Mouse (Mus musculus): ENCODE data around the gene Ccdc33. TPM values are rescaled to one million over a fixed set of nuclear protein-coding genes. Genes with fewer than 3 reads are reported as not detected.

Gene Ccdc33
- total and polyA plus RNA-seq, 2 experiments from 2014 or later: not detected

GRCm38 (mm10) chr9:57986293-57986692 is 132.3 kb downstream of the Ccdc33 start:
- Histone ChIP-seq H3K36me3 (replicated peaks; ENCODE audit: control insufficient read depth, insufficient read depth, low read length) (no peaks in the 10 kb centered on the region), H3K27ac (ENCODE audit: low read depth) (no peak overlapping the region), H3K4me3 (ENCODE audit: low read depth, low read length) (no peak overlapping the region), H3K27me3 (ENCODE audit: control insufficient read depth, insufficient read depth, low read length) (no peaks in the 10 kb centered on the region; the same call in 1 of the 2 replicates), H3K9ac (replicated peaks; ENCODE audit: low read depth, low read length) (no peak overlapping the region), H3K4me1 (ENCODE audit: control insufficient read depth, insufficient read depth) (no peaks in the 10 kb centered on the region), H3K9me3 (replicated peaks; ENCODE audit: control insufficient read depth, low read length) (no peaks in the 10 kb centered on the region), H3K4me2 (ENCODE audit: low read depth, low read length) (no peak overlapping the region)
- ATAC-seq (ENCODE audit: insufficient read depth, low read depth) (no peak), DNase-seq (ENCODE audit: low spot score) (no peak)
- TF ChIP-seq CTCF (IDR thresholded peaks at IDR 0.05; ENCODE audit: low read depth) (no peak), EP300 (IDR thresholded peaks at IDR 0.05; ENCODE audit: low read depth) (no peak)
- 63% methylated on average over 7 of the region's 7 CpGs for WGBS

GRCm38 (mm10) chr9:57985304-57985703 is 133.3 kb downstream of the Ccdc33 start:
- Histone ChIP-seq H3K9me3 (replicated peaks; ENCODE audit: control insufficient read depth, low read length) (no peaks in the 10 kb centered on the region), H3K36me3 (replicated peaks; ENCODE audit: control insufficient read depth, insufficient read depth, low read length) (no peaks in the 10 kb centered on the region), H3K27me3 (ENCODE audit: control insufficient read depth, insufficient read depth, low read length) (no peaks in the 10 kb centered on the region; the same call in 1 of the 2 replicates), H3K4me1 (ENCODE audit: control insufficient read depth, insufficient read depth) (no peaks in the 10 kb centered on the region), H3K4me3 (ENCODE audit: low read depth, low read length) (no peak overlapping the region), H3K9ac (replicated peaks; ENCODE audit: low read depth, low read length) (no peak overlapping the region), H3K4me2 (ENCODE audit: low read depth, low read length) (no peak overlapping the region), H3K27ac (ENCODE audit: low read depth) (no peak overlapping the region)
- no peak for ATAC-seq (ENCODE audit: insufficient read depth, low read depth)
- no peak for TF ChIP-seq CTCF (IDR thresholded peaks at IDR 0.05; ENCODE audit: low read depth)
- no peak for TF ChIP-seq EP300 (IDR thresholded peaks at IDR 0.05; ENCODE audit: low read depth)
- no peak for DNase-seq (ENCODE audit: low spot score)
- WGBS: 83% methylated on average over 8 of the region's 8 CpGs

GRCm38 (mm10) chr9:57980570-57980969 is 138.1 kb downstream of the Ccdc33 start:
- no peak overlapping the region for H3K27ac ChIP-seq (ENCODE audit: low read depth)
- TF ChIP-seq EP300 (IDR thresholded peaks at IDR 0.05; ENCODE audit: low read depth) (no peak), CTCF (IDR thresholded peaks at IDR 0.05; ENCODE audit: low read depth) (no peak)
- WGBS: 72% methylated on average over 10 of the region's 10 CpGs
- ATAC-seq (ENCODE audit: insufficient read depth, low read depth) (no peak), DNase-seq (ENCODE audit: low spot score) (no peak)
- no peaks in the 10 kb centered on the region for H3K27me3 ChIP-seq (ENCODE audit: control insufficient read depth, insufficient read depth, low read length)
- H3K9me3 ChIP-seq (replicated peaks; ENCODE audit: control insufficient read depth, low read length): no peaks in the 10 kb centered on the region
- no peak overlapping the region for H3K4me2 ChIP-seq (ENCODE audit: low read depth, low read length)
- no peaks in the 10 kb centered on the region for H3K36me3 ChIP-seq (replicated peaks; ENCODE audit: control insufficient read depth, insufficient read depth, low read length)
- H3K4me3 ChIP-seq (ENCODE audit: low read depth, low read length): no peak overlapping the region
- H3K9ac ChIP-seq (replicated peaks; ENCODE audit: low read depth, low read length): no peak overlapping the region
- no peaks in the 10 kb centered on the region for H3K4me1 ChIP-seq (ENCODE audit: control insufficient read depth, insufficient read depth)

- no peak overlapping the region for H3K4me3 ChIP-seq (ENCODE audit: low read depth, low read length)
- no peaks in the 10 kb centered on the region for H3K9me3 ChIP-seq (replicated peaks; ENCODE audit: control insufficient read depth, low read length)
- ATAC-seq (ENCODE audit: insufficient read depth, low read depth): no peak
- no peak overlapping the region for H3K9ac ChIP-seq (replicated peaks; ENCODE audit: low read depth, low read length)
- TF ChIP-seq CTCF (IDR thresholded peaks at IDR 0.05; ENCODE audit: low read depth): no peak
- TF ChIP-seq EP300 (IDR thresholded peaks at IDR 0.05; ENCODE audit: low read depth): no peak
- H3K4me2 ChIP-seq (ENCODE audit: low read depth, low read length): no peak overlapping the region
- no peak for DNase-seq (ENCODE audit: low spot score)
- H3K27me3 ChIP-seq (ENCODE audit: control insufficient read depth, insufficient read depth, low read length): no peaks in the 10 kb centered on the region
- H3K27ac ChIP-seq (ENCODE audit: low read depth): no peak overlapping the region
- no peaks in the 10 kb centered on the region; the same call in 1 of the 2 replicates for H3K4me1 ChIP-seq (ENCODE audit: control insufficient read depth, insufficient read depth)
- WGBS: 13% methylated on average over 3 of the region's 3 CpGs
- H3K36me3 ChIP-seq (replicated peaks; ENCODE audit: control insufficient read depth, insufficient read depth, low read length): no peaks in the 10 kb centered on the region
Measured at GRCm38 (mm10) chr9:57978858-57979257, 139.8 kb downstream of the Ccdc33 start.

Other genes starting within 250 kb of the Ccdc33 start
- gene Ubl7, start 207.8 kb downstream of the Ccdc33 start, total RNA-seq (2014; rRNA removed; ENCODE audit: low replicate concordance): 94.9 and 132 TPM in 2 replicates
- 139 TPM in 2 replicates for gene Ubl7, start 207.8 kb downstream of the Ccdc33 start, polyA plus RNA-seq (2015; fragmentation: Nextera tagmentation; extraction: Ambion mirVana)
- 12.4 and 16.8 TPM in 2 replicates for gene Sema7a, start 178.7 kb downstream of the Ccdc33 start, total RNA-seq (2014; rRNA removed; ENCODE audit: low replicate concordance)
- gene Sema7a, start 178.7 kb downstream of the Ccdc33 start, polyA plus RNA-seq (2015; fragmentation: Nextera tagmentation; extraction: Ambion mirVana): 0.63 and 1.2 TPM in 2 replicates
- gene Cyp11a1, start 112.4 kb downstream of the Ccdc33 start, total RNA-seq (2014; rRNA removed; ENCODE audit: low replicate concordance): 1.1 and 2.3 TPM in 2 replicates
- 0.90 and 1.3 TPM in 2 replicates for gene Cyp11a1, start 112.4 kb downstream of the Ccdc33 start, polyA plus RNA-seq (2015; fragmentation: Nextera tagmentation; extraction: Ambion mirVana)
- gene Stra6, start 55.0 kb downstream of the Ccdc33 start, total RNA-seq (2014; rRNA removed; ENCODE audit: low replicate concordance): not detected in 2 replicates
- 0.05 and 0.11 TPM in 2 replicates for gene Stra6, start 55.0 kb downstream of the Ccdc33 start, polyA plus RNA-seq (2015; fragmentation: Nextera tagmentation; extraction: Ambion mirVana)
- gene Islr, start 85.5 kb upstream of the Ccdc33 start, total RNA-seq (2014; rRNA removed; ENCODE audit: low replicate concordance): 21.1 and 39.9 TPM in 2 replicates
- gene Islr, start 85.5 kb upstream of the Ccdc33 start, polyA plus RNA-seq (2015; fragmentation: Nextera tagmentation; extraction: Ambion mirVana): 14.4 and 16.3 TPM in 2 replicates
- 0.69 and 0.89 TPM in 2 replicates for gene Islr2, start 85.5 kb upstream of the Ccdc33 start, total RNA-seq (2014; rRNA removed; ENCODE audit: low replicate concordance)
- gene Islr2, start 85.5 kb upstream of the Ccdc33 start, polyA plus RNA-seq (2015; fragmentation: Nextera tagmentation; extraction: Ambion mirVana): 0.08 TPM in 1 of 2 replicates, not detected in the other
- 11.4 and 15.0 TPM in 2 replicates for gene Pml, start 131.0 kb upstream of the Ccdc33 start, total RNA-seq (2014; rRNA removed; ENCODE audit: low replicate concordance)
- gene Pml, start 131.0 kb upstream of the Ccdc33 start, polyA plus RNA-seq (2015; fragmentation: Nextera tagmentation; extraction: Ambion mirVana): 5.2 and 5.6 TPM in 2 replicates
- gene Stoml1, start 134.3 kb upstream of the Ccdc33 start, total RNA-seq (2014; rRNA removed; ENCODE audit: low replicate concordance): 16.4 and 52.8 TPM in 2 replicates
- gene Stoml1, start 134.3 kb upstream of the Ccdc33 start, polyA plus RNA-seq (2015; fragmentation: Nextera tagmentation; extraction: Ambion mirVana): 21.7 and 23.3 TPM in 2 replicates
- 44.1 and 61.7 TPM in 2 replicates for gene Loxl1, start 194.4 kb upstream of the Ccdc33 start, total RNA-seq (2014; rRNA removed; ENCODE audit: low replicate concordance)
- 39.2 and 40.7 TPM in 2 replicates for gene Loxl1, start 194.4 kb upstream of the Ccdc33 start, polyA plus RNA-seq (2015; fragmentation: Nextera tagmentation; extraction: Ambion mirVana)

All from heart, postnatal 0 days (tissue).